Mouse (Mus musculus) left cerebral cortex, adult 2 months (tissue): ENCODE data around the gene Plekha4. TPM values are rescaled to one million over a fixed set of nuclear protein-coding genes. Genes with fewer than 3 reads are reported as not detected.
"Not testable (repeated sequence)": the region's sequence is repeated elsewhere in the genome, so short reads cannot be mapped to it uniquely, and the experiment has no call there.

Experiments
- DNase-seq, 2 experiments: peaks; one replicate each; pipeline ENCODE4 v3.0.0; 2021 to 2022; ENCODE audit warnings: low spot score in 2 of 2, mixed read lengths in 1 of 2; ENCODE audit errors: extremely low spot score in 1 of 2
- H3K27ac ChIP-seq: fragments of 200-600 bp; 2 replicates; pipeline ENCODE4 v1.8.1; 2022
- H3K4me3 ChIP-seq: fragments of 200-600 bp; 2 replicates; pipeline ENCODE4 v1.8.1; 2022
- CTCF ChIP-seq: fragments of 200-600 bp; IDR thresholded peaks from 2 replicates; pipeline ENCODE4 v1.8.1; 2022; ENCODE audit warnings: antibody characterized with exemption, mild to moderate bottlenecking, moderate library complexity
- intact Hi-C: fragments of 180-260 bp; cut with DNase I; formaldehyde crosslinking; loops from one replicate; pipeline ENCODE4 v1.15.1; 2025
- total RNA-seq, 2 experiments: library from RNA; stranded (reverse); gene quantifications; 2 replicates each; pipeline ENCODE4 v1.2.3; 2021

The Plekha4 gene
- total RNA-seq, 2 experiments from 2014 or later = 4.2 to 5.1 TPM

GRCm38 (mm10) chr7:45523678-45524170 is 2.4 kb upstream of the Plekha4 start:
- Histone ChIP-seq H3K27ac (peak overlapping the region; percentile 9; the same call in 1 of the 2 replicates), H3K4me3 (no peak overlapping the region; the same call in 1 of the 2 replicates)
- TF ChIP-seq CTCF = no peak
- intact Hi-C loops = loop anchor here (5.0 kb wide), 1 partner anchor 46 kb away; no protein-coding TSS in a partner anchor
- no peak for DNase-seq

GRCm38 (mm10) chr7:45524841-45525621 is 1.1 kb upstream of the Plekha4 start:
- no peak for TF ChIP-seq CTCF
- Histone ChIP-seq H3K27ac (peak overlapping the region; percentile 98), H3K4me3 (peak overlapping the region; percentile 88)
- intact Hi-C loops = loop anchor here (5.0 kb wide), 1 partner anchor 48 kb away; no protein-coding TSS in a partner anchor
- no peak for DNase-seq

- DNase-seq = no peak
- H3K4me3 ChIP-seq = peak overlapping the region; percentile 88
- intact Hi-C loops = no loop called here
- peak overlapping the region; percentile 98 for H3K27ac ChIP-seq
- TF ChIP-seq CTCF = peak; percentile 40
These were observed 467 bp downstream of the Plekha4 start for GRCm38 (mm10) chr7:45526474-45527120.

- H3K27ac ChIP-seq, DNase-seq, intact Hi-C loops, H3K4me3 ChIP-seq: not testable (repeated sequence)
These were observed 1.0 kb downstream of the Plekha4 start for GRCm38 (mm10) chr7:45527169-45527568.

GRCm38 (mm10) chr7:45529461-45529860 is 3.3 kb downstream of the Plekha4 start:
- DNase-seq = no peak
- Histone ChIP-seq H3K4me3 (no peak overlapping the region), H3K27ac (no peak overlapping the region)
- intact Hi-C loops = no loop called here
- TF ChIP-seq CTCF = no peak

GRCm38 (mm10) chr7:45530643-45531042 is 4.5 kb downstream of the Plekha4 start:
- H3K27ac ChIP-seq = no peak overlapping the region
- TF ChIP-seq CTCF = no peak
- no peak for DNase-seq
- H3K4me3 ChIP-seq = no peak overlapping the region
- intact Hi-C loops = no loop called here

- DNase-seq = no peak
- Histone ChIP-seq H3K4me3 (no peak overlapping the region), H3K27ac (no peak overlapping the region)
- peak; percentile 1; the same call in 1 of the 2 replicates for TF ChIP-seq CTCF
- intact Hi-C loops = no loop called here
These were observed 9.5 kb downstream of the Plekha4 start for GRCm38 (mm10) chr7:45535676-45536075.

GRCm38 (mm10) chr7:45537602-45538001 is 11.5 kb downstream of the Plekha4 start:
- TF ChIP-seq CTCF = no peak
- H3K27ac ChIP-seq = peak overlapping the region; percentile 73
- no peak for DNase-seq
- intact Hi-C loops = no loop called here
- peak overlapping the region; percentile 69 for H3K4me3 ChIP-seq

- intact Hi-C loops = no loop called here
These were observed 12.3 kb downstream of the Plekha4 start for GRCm38 (mm10) chr7:45538163-45539041.

GRCm38 (mm10) chr7:45539095-45539494 is 13.0 kb downstream of the Plekha4 start:
- intact Hi-C loops = no loop called here
- no peak for TF ChIP-seq CTCF
- no peak for DNase-seq

More at GRCm38 (mm10) chr7:45538163-45539041, 12.3 kb downstream of the Plekha4 start:
- TF ChIP-seq CTCF = peak; percentile 21; the same call in 1 of the 2 replicates
- peak overlapping the region; percentile 69 for H3K4me3 ChIP-seq
- H3K27ac ChIP-seq = peak overlapping the region; percentile 73
- DNase-seq = peak; percentile 51 to 74

GRCm38 (mm10) chr7:45540213-45540612 is 14.1 kb downstream of the Plekha4 start:
- DNase-seq = no peak
- intact Hi-C loops = no loop called here
- Histone ChIP-seq H3K4me3 (no peak overlapping the region), H3K27ac (peak overlapping the region; percentile 7; the same call in 1 of the 2 replicates)
- TF ChIP-seq CTCF = no peak

More at GRCm38 (mm10) chr7:45539095-45539494, 13.0 kb downstream of the Plekha4 start:
- no peak overlapping the region for H3K27ac ChIP-seq
- no peak overlapping the region for H3K4me3 ChIP-seq
